Mouse (Mus musculus) inflammation-experienced regulatory T-cells (primary cell): ENCODE measurements around the gene Csad. TPM values are rescaled to one million over a fixed set of nuclear protein-coding genes. Genes with fewer than 3 reads are reported as not detected.

ENCODE experiments used
- polyA plus RNA-seq, 2 experiments: library from polyadenylated mRNA; unstranded; fragments of 100-300 nt; shearing (Covaris generic); gene quantifications; one replicate each; pipeline ENCODE4 v1.2.1; 2017

The Csad gene
- polyA plus RNA-seq, result 10 to 100 TPM; 23.9 to 26.0 TPM

DNA sequence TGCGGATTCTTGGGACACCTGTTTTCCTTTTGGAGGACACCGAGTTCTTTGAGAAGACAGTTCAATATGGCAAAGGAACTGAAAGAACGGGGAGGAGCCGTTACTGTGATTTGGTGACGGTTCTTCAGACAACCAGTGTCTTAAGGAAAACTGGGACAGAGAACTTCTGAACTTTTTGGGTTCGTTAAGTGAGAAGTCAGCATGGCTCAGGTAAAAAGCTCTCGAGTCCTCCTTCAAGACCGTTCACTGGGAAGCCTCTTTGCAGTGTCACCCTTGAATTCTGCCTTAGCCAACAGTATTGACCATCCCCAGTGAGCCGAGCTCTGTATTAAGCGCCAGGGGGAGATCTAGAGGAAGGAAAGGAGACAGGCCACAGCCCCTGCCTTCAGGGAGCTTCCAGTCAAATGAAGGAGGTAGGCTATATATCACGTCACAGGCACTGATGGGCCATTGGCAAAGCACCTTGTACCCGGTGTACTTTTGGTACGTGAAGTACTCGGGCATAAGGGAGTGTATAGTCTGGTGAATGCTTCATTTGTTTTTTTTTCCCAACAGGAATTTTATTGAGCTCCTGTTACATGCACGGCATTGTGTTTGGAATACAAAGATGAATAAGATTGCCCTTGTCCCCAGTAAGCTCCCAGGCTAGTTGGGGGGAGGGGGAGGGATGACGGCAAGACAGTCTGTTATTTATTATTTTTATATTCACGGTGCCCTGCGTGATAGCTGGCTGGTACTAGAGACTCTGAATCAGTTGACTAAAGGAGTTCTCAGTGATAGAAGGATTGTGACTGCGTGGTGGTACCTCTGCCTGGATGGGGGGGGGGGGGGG lies at the start of gene Csad:
Gene Csad (minus strand): TSS at position 51 of the 832 bp plus-strand sequence.

DNA sequence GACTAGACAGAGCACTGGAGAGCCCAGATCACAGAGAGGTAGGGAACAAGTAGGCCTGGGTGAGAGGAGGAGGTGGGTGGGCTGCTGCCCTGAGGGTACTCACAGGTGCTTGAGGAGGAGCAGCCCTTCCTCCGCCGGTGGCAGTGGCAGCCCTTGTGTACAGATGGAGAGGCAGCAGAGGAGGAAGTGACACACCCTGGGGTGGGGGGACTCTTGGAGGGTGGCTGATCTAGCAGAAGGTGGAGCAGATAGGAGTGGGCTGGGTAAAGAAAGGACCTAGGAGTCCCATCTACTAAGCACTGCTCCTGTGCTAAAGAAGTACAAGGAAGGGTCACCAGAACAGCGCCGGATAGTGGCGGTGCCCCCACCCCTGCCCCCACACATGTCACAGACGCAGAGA lies 27.2 kb upstream of the Csad start, which contains the start of gene Itgb7:
Gene Itgb7 (minus strand): TSS at position 197 of the 400 bp plus-strand sequence.

DNA sequence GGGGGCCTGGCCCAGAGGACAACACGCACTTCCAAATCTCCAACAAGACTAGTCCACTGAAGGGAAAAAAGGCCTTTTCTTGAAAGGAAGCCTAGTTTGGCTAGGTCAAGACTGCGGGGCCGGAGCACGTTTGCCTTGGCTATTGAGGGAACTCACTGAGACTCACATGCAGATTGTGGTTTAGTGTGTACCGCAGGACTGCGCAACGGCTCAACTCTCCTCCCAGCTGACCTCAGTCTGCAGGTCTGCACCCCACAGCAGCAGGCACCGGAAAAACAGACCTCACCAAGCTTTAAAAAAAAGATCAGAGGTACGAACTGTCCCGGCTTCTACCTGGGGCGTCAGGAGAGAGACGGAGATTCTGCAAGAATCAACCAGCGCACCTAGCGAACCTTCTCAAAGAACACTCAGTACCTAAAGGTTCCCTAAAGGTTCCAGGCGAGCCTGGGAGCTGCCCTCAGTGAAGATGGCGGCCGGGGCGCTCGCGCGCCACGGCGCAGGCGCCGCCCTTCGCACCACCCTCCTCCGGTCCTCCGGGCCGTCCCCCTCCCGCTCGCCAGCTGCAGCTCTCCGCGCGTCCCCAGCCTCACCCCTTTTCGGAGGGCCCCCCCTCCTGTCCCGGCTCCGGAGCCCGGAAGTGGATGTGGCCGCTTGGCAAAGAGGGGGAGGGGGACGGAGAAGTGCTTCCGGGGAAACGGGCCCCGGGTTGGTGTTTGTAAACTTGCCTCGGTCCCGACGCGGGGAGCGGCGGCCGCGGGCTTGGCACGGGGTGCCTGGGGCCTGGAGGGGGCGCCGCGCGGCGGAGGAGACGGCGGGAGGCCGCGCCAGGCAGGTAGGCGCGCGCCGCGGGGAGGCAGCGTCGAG lies 1.3 kb downstream of the Csad start, which contains the start of gene Zfp740:
Gene Zfp740 (plus strand): TSS at position 279 of the 864 bp plus-strand sequence.

DNA sequence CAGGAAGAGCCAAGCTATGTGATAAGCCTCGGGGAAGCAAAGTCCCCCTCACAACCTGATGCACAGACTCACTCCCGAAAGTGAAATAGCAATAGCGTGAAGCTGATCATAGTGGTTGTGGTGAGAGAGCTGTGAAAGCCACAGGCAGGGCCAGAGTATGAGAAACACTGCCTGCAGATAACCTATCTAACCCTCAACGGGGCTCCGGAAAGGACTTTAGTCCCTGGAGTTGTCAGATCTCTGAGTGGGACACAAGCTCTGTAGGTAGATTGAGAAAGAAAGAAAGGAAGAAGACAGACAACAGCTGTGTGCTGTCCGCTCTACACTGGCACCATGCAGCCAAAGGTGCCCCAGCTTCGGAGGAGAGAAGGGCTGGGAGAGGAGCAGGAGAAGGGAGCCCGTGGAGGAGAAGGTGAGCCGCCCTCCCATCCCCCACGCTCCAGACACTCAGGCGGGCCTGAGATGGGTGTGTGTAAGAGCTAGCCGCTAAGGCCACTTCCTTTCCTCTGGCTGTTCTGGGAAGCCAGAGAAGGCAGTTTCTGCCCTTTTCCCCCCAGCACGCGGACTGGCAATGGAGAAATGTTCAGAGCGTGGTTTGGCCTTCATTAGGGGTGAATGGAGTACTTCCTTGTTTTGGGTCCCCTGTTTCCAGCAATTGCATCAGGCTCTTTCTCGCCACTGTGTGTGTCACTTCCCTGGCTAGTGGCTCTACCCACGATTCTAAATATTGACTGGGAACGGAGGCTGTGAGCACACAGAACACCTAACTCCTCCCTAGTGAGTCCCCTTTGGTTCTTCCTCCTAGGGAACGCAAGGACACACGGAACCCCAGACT lies 54.0 kb downstream of the Csad start, which contains the start of gene Soat2:
Gene Soat2 (plus strand): TSS at position 226 of the 835 bp plus-strand sequence.

DNA sequence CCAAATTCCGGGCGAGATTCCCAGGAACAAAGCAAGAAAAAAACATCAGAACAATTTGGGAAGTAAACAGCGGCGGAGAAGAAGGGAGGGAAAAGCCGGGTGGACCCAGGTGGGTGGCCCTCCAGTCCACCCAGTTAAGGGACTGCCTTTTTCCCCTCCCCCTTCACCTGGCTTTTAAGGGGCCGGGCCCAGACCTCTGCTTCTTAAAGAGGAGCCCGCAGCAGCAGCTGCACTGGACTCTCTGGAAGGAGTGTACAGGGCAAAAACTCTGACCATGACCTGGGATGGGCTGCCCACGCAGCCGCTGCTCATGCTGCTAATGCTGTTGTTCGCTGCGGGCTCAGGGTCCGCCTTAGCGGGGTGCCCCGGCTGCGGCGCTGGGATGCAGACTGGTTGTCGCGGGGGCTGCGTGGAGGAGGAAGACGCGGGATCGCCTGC lies 60.2 kb downstream of the Csad start, which contains the start of gene Igfbp6:
Gene Igfbp6 (plus strand): TSS at position 89 of the 438 bp plus-strand sequence.

DNA sequence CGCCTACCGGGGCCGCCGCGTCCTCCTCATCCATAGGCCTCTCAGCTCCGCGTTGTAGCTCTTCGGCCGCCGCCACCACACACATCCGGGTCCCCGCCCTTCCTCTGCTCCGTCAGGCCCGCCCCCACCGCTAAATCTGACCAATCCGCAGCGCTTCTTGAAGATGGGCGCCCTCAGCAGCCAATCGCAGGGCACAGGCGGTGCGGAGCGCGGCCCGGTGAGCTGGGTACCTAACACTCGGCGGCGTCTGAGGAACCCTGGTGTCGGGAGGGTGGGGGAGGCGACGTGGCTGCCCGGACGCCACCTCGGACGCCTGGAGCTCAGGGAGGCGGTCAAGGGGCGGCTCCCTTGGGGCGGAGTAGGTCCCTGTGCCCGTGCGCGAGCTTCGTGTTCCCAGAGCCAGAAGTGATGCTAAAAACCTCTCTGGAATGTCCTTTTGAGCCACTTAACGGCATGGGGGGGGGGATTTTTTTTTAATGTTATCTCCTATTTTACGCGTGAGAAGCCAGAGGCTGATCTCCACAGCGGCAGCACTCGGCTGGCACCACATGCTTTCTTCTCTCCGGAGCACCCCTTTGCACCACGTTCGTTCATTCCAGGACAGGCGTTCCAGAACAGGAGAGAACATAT lies 68.3 kb downstream of the Csad start, which contains the start of gene Spryd3:
Gene Spryd3 (minus strand): TSS at position 106 of the 630 bp plus-strand sequence.

Other genes with a start within 250 kb of the Csad start
- 1 to 10 TPM; 1.7 to 2.4 TPM for gene Krt8, start 200.2 kb downstream of the Csad start, polyA plus RNA-seq
- 1 to 10 TPM in 1 of 2 experiments, under 1 TPM in 1; 0.71 to 6.2 TPM for gene Krt18, start 176.5 kb downstream of the Csad start, polyA plus RNA-seq
- 10 to 100 TPM; 96.9 to 97.9 TPM for gene Eif4b, start 131.0 kb downstream of the Csad start, polyA plus RNA-seq
- 1 to 10 TPM; 2.7 to 3.6 TPM for gene Tns2, start 104.3 kb downstream of the Csad start, polyA plus RNA-seq
- gene Spryd3, start 68.5 kb downstream of the Csad start, polyA plus RNA-seq, result 10 to 100 TPM; 55.1 to 62.1 TPM
- gene Igfbp6, start 60.4 kb downstream of the Csad start, polyA plus RNA-seq, result 1 to 10 TPM in 1 of 2 experiments, not detected in 1; 1.7 TPM
- gene Soat2, start 54.2 kb downstream of the Csad start, polyA plus RNA-seq, result 1 to 10 TPM; 2.2 TPM
- 100 to 1,000 TPM in 1 of 2 experiments, 10 to 100 TPM in 1; 94.4 to 103 TPM for gene Zfp740, start 1.5 kb downstream of the Csad start, polyA plus RNA-seq
- gene Itgb7, start 27.2 kb upstream of the Csad start, polyA plus RNA-seq, result 1,000 to 10,000 TPM; 1,270 to 1,388 TPM
- 10 to 100 TPM; 37.3 to 41.8 TPM for gene Rarg, start 52.8 kb upstream of the Csad start, polyA plus RNA-seq
- gene Gm9918, start 65.8 kb upstream of the Csad start, polyA plus RNA-seq, result under 1 TPM in 1 of 2 experiments, not detected in 1; 0.34 TPM
- 100 to 1,000 TPM; 101 to 121 TPM for gene Mfsd5, start 74.7 kb upstream of the Csad start, polyA plus RNA-seq
- 1 to 10 TPM in 1 of 2 experiments, under 1 TPM in 1; 0.60 to 1.9 TPM for gene Espl1, start 91.5 kb upstream of the Csad start, polyA plus RNA-seq
- gene Pfdn5, start 121.4 kb upstream of the Csad start, polyA plus RNA-seq, result 100 to 1,000 TPM; 410 to 478 TPM
- gene Myg1, start 127.0 kb upstream of the Csad start, polyA plus RNA-seq, result 10 to 100 TPM; 81.7 to 90.3 TPM
- gene Aaas, start 146.0 kb upstream of the Csad start, polyA plus RNA-seq, result 10 to 100 TPM; 50.8 to 79.0 TPM
- gene Sp7, start 162.5 kb upstream of the Csad start, polyA plus RNA-seq, result under 1 TPM in 1 of 2 experiments, not detected in 1; 0.33 TPM
- gene Sp1, start 201.4 kb upstream of the Csad start, polyA plus RNA-seq, result 10 to 100 TPM; 14.5 to 14.9 TPM
- under 1 TPM; 0.38 to 0.94 TPM for gene Amhr2, start 240.6 kb upstream of the Csad start, polyA plus RNA-seq